Mouse (Mus musculus): ENCODE measurements around the gene Ppfia3. TPM values are rescaled to one million over a fixed set of nuclear protein-coding genes. Genes with fewer than 3 reads are reported as not detected.

The Ppfia3 gene
- polyA plus RNA-seq, 1 experiment from 2014 or later = 9.5 TPM

- no peak overlapping the region for H3K4me3 ChIP-seq (ENCODE audit: low read depth, low read length)
- no peaks in the 10 kb centered on the region; the same call in none of the 2 replicates for H3K4me1 ChIP-seq (replicated peaks; ENCODE audit: control insufficient read depth, insufficient read depth, low read length)
- DNase-seq (ENCODE audit: low spot score) = no peak
- H3K9ac ChIP-seq (ENCODE audit: low read depth, low read length) = no peak overlapping the region
- 78% methylated on average over 7 of the region's 7 CpGs for WGBS
- no peak for ATAC-seq (ENCODE audit: low FRiP score)
- H3K27ac ChIP-seq (ENCODE audit: low read depth, low read length) = no peak overlapping the region
- no peaks in the 10 kb centered on the region for H3K36me3 ChIP-seq (ENCODE audit: control insufficient read depth, insufficient read depth, low read length)
- H3K27me3 ChIP-seq (ENCODE audit: control insufficient read depth, insufficient read depth, low read length) = peaks cover 74% of the 10 kb centered on the region
- H3K4me2 ChIP-seq (replicated peaks; ENCODE audit: low read depth, low read length) = no peak overlapping the region
- H3K9me3 ChIP-seq (ENCODE audit: control insufficient read depth, low read length) = no peaks in the 10 kb centered on the region
Measured at GRCm38 (mm10) chr7:45408351-45408750, 41.5 kb upstream of the Ppfia3 start.

GRCm38 (mm10) chr7:45407836-45408235 is 41.0 kb upstream of the Ppfia3 start:
- H3K4me2 ChIP-seq (replicated peaks; ENCODE audit: low read depth, low read length) = no peak overlapping the region

GRCm38 (mm10) chr7:45406157-45407156 is 39.6 kb upstream of the Ppfia3 start:
- Histone ChIP-seq H3K4me2 (replicated peaks; ENCODE audit: low read depth, low read length) (peak overlapping the region; percentile 39), H3K36me3 (ENCODE audit: control insufficient read depth, insufficient read depth, low read length) (no peaks in the 10 kb centered on the region), H3K27ac (ENCODE audit: low read depth, low read length) (no peak overlapping the region), H3K4me1 (replicated peaks; ENCODE audit: control insufficient read depth, insufficient read depth, low read length) (no peaks in the 10 kb centered on the region; the same call in none of the 2 replicates), H3K9ac (ENCODE audit: low read depth, low read length) (no peak overlapping the region), H3K4me3 (ENCODE audit: low read depth, low read length) (peak overlapping the region; percentile 27), H3K27me3 (ENCODE audit: control insufficient read depth, insufficient read depth, low read length) (peaks cover 60% of the 10 kb centered on the region), H3K9me3 (ENCODE audit: control insufficient read depth, low read length) (no peaks in the 10 kb centered on the region)
- DNase-seq (ENCODE audit: low spot score) (peak; percentile 49), ATAC-seq (ENCODE audit: low FRiP score) (no peak)
- WGBS = 2% methylated on average over 99 of the region's 114 CpGs

More at GRCm38 (mm10) chr7:45407836-45408235, 41.0 kb upstream of the Ppfia3 start:
- Histone ChIP-seq H3K4me1 (replicated peaks; ENCODE audit: control insufficient read depth, insufficient read depth, low read length) (no peaks in the 10 kb centered on the region; the same call in none of the 2 replicates), H3K27ac (ENCODE audit: low read depth, low read length) (no peak overlapping the region), H3K27me3 (ENCODE audit: control insufficient read depth, insufficient read depth, low read length) (peaks cover 69% of the 10 kb centered on the region), H3K9me3 (ENCODE audit: control insufficient read depth, low read length) (no peaks in the 10 kb centered on the region), H3K36me3 (ENCODE audit: control insufficient read depth, insufficient read depth, low read length) (no peaks in the 10 kb centered on the region), H3K9ac (ENCODE audit: low read depth, low read length) (no peak overlapping the region), H3K4me3 (ENCODE audit: low read depth, low read length) (no peak overlapping the region)
- ATAC-seq (ENCODE audit: low FRiP score) (no peak), DNase-seq (ENCODE audit: low spot score) (no peak)
- 77% methylated on average over 10 of the region's 10 CpGs for WGBS

GRCm38 (mm10) chr7:45405091-45406075 is 38.6 kb upstream of the Ppfia3 start, which contains the start of gene Kcna7:
Gene Kcna7, plus strand, starts transcription at chr7:45405653.
- Histone ChIP-seq H3K36me3 (ENCODE audit: control insufficient read depth, insufficient read depth, low read length) (no peaks in the 10 kb centered on the region), H3K4me3 (ENCODE audit: low read depth, low read length) (peak within 1 kb of the TSS; percentile 27), H3K27me3 (ENCODE audit: control insufficient read depth, insufficient read depth, low read length) (peaks cover 50% of the 10 kb centered on the region), H3K4me2 (replicated peaks; ENCODE audit: low read depth, low read length) (peak within 1 kb of the TSS; percentile 39), H3K4me1 (replicated peaks; ENCODE audit: control insufficient read depth, insufficient read depth, low read length) (no peaks in the 10 kb centered on the region; the same call in none of the 2 replicates), H3K9ac (ENCODE audit: low read depth, low read length) (no peak within 1 kb of the TSS; the same call in 1 of the 2 replicates), H3K9me3 (ENCODE audit: control insufficient read depth, low read length) (no peaks in the 10 kb centered on the region), H3K27ac (ENCODE audit: low read depth, low read length) (no peak within 1 kb of the TSS)
- WGBS = 11% methylated on average over 28 of the region's 28 CpGs
- DNase-seq (ENCODE audit: low spot score) (peak; percentile 71), ATAC-seq (ENCODE audit: low FRiP score) (no peak)

- ATAC-seq (ENCODE audit: low FRiP score) (no peak), DNase-seq (ENCODE audit: low spot score) (peak; percentile 78)
- Histone ChIP-seq H3K27ac (ENCODE audit: low read depth, low read length) (no peak overlapping the region), H3K4me1 (replicated peaks; ENCODE audit: control insufficient read depth, insufficient read depth, low read length) (no peaks in the 10 kb centered on the region; the same call in none of the 2 replicates), H3K9me3 (ENCODE audit: control insufficient read depth, low read length) (no peaks in the 10 kb centered on the region), H3K27me3 (ENCODE audit: control insufficient read depth, insufficient read depth, low read length) (peaks cover 37% of the 10 kb centered on the region), H3K4me2 (replicated peaks; ENCODE audit: low read depth, low read length) (no peak overlapping the region), H3K36me3 (ENCODE audit: control insufficient read depth, insufficient read depth, low read length) (no peaks in the 10 kb centered on the region), H3K4me3 (ENCODE audit: low read depth, low read length) (no peak overlapping the region), H3K9ac (ENCODE audit: low read depth, low read length) (no peak overlapping the region)
- 44% methylated on average over 6 of the region's 6 CpGs for WGBS
Measured at GRCm38 (mm10) chr7:45403532-45404261, 36.9 kb upstream of the Ppfia3 start.

- Histone ChIP-seq H3K36me3 (ENCODE audit: control insufficient read depth, insufficient read depth, low read length) (no peaks in the 10 kb centered on the region), H3K9me3 (ENCODE audit: control insufficient read depth, low read length) (no peaks in the 10 kb centered on the region), H3K4me2 (replicated peaks; ENCODE audit: low read depth, low read length) (no peak overlapping the region), H3K27ac (ENCODE audit: low read depth, low read length) (no peak overlapping the region), H3K4me3 (ENCODE audit: low read depth, low read length) (no peak overlapping the region), H3K4me1 (replicated peaks; ENCODE audit: control insufficient read depth, insufficient read depth, low read length) (no peaks in the 10 kb centered on the region; the same call in none of the 2 replicates), H3K27me3 (ENCODE audit: control insufficient read depth, insufficient read depth, low read length) (peaks cover 16% of the 10 kb centered on the region), H3K9ac (ENCODE audit: low read depth, low read length) (no peak overlapping the region)
- DNase-seq (ENCODE audit: low spot score) (no peak), ATAC-seq (ENCODE audit: low FRiP score) (no peak)
- 82% methylated on average over 10 of the region's 10 CpGs for WGBS
Measured at GRCm38 (mm10) chr7:45401521-45402085, 34.8 kb upstream of the Ppfia3 start.

- Histone ChIP-seq H3K9ac (ENCODE audit: low read depth, low read length) (no peak overlapping the region), H3K36me3 (ENCODE audit: control insufficient read depth, insufficient read depth, low read length) (no peaks in the 10 kb centered on the region), H3K9me3 (ENCODE audit: control insufficient read depth, low read length) (no peaks in the 10 kb centered on the region), H3K4me1 (replicated peaks; ENCODE audit: control insufficient read depth, insufficient read depth, low read length) (0 out of 2 replicates have a peak, but pooled peaks cover 3% of the 10 kb centered on the region), H3K27me3 (ENCODE audit: control insufficient read depth, insufficient read depth, low read length) (no peaks in the 10 kb centered on the region), H3K4me2 (replicated peaks; ENCODE audit: low read depth, low read length) (no peak overlapping the region), H3K27ac (ENCODE audit: low read depth, low read length) (no peak overlapping the region), H3K4me3 (ENCODE audit: low read depth, low read length) (no peak overlapping the region)
- ATAC-seq (ENCODE audit: low FRiP score) = no peak
- WGBS = 64% methylated on average over 2 of the region's 2 CpGs
- no peak for DNase-seq (ENCODE audit: low spot score)
Measured at GRCm38 (mm10) chr7:45396787-45397186, 30.0 kb upstream of the Ppfia3 start.

Data from hindbrain, embryonic 11.5 days (tissue).